Mouse (Mus musculus): ENCODE data around the gene Wipi1. TPM values are rescaled to one million over a fixed set of nuclear protein-coding genes. Genes with fewer than 3 reads are reported as not detected.
"Not testable (repeated sequence)": the region's sequence is repeated elsewhere in the genome, so short reads cannot be mapped to it uniquely, and the experiment has no call there.

Gene Wipi1
- 18.0 and 18.2 TPM in 2 replicates for polyA plus RNA-seq (2014; fragmentation: Nextera tagmentation; extraction: Ambion mirVana)

- Histone ChIP-seq H3K4me2 (ENCODE audit: low read length) (peak within 1 kb of the TSS; percentile 81), H3K9ac (ENCODE audit: low read length) (peak within 1 kb of the TSS; percentile 86), H3K36me3 (ENCODE audit: control insufficient read depth, insufficient read depth, low read length) (no peaks in the 10 kb centered on the region), H3K27me3 (replicated peaks; ENCODE audit: control insufficient read depth, insufficient read depth, low read length) (no peaks in the 10 kb centered on the region), H3K27ac (ENCODE audit: low read depth) (peak within 1 kb of the TSS; percentile 79), H3K9me3 (ENCODE audit: control insufficient read depth, low read length) (no peaks in the 10 kb centered on the region), H3K4me1 (replicated peaks; ENCODE audit: control insufficient read depth, insufficient read depth, low read length) (peaks cover 19% of the 10 kb centered on the region), H3K4me3 (ENCODE audit: low read depth, low read length) (peak within 1 kb of the TSS; percentile 87)
- ATAC-seq (replicated peaks; ENCODE audit: low FRiP score, low TSS enrichment, low read depth) (peak; percentile 97), DNase-seq (ENCODE audit: low spot score) (peak; percentile 99)
- 1% methylated on average over 58 of the region's 58 CpGs for WGBS
Observed at GRCm38 (mm10) chr11:109611303-109612149, at the start of gene Wipi1. Wipi1 (minus strand) TSS chr11:109611967.

DNA sequence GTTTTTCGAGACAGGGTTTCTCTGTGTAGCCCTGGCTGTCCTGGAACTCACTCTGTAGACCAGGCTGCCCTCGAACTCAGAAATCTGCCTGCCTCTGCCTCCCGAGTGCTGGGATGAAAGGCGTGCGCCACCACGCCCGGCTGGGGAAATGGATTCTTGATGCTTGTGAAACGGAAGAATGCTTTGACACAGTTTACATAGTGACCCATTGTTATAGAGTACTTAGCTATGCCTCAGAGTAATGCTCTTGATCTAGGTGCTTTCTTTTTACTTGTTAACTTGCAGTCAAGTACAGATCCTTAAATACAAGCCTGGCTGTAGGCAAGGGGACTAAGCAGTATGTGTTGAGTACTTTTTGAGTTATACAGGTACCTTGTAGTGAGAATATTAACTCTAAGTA is 48.8 kb upstream of the Wipi1 start:
- H3K27me3 ChIP-seq (replicated peaks; ENCODE audit: control insufficient read depth, insufficient read depth, low read length); H3K9ac ChIP-seq (ENCODE audit: low read length); H3K4me1 ChIP-seq (replicated peaks; ENCODE audit: control insufficient read depth, insufficient read depth, low read length); H3K4me3 ChIP-seq (ENCODE audit: low read depth, low read length); H3K9me3 ChIP-seq (ENCODE audit: control insufficient read depth, low read length); H3K27ac ChIP-seq (ENCODE audit: low read depth); DNase-seq (ENCODE audit: low spot score); ATAC-seq (replicated peaks; ENCODE audit: low FRiP score, low TSS enrichment, low read depth); H3K4me2 ChIP-seq (ENCODE audit: low read length): not testable (repeated sequence)
- peaks cover 90% of the 10 kb centered on the region for H3K36me3 ChIP-seq (ENCODE audit: control insufficient read depth, insufficient read depth, low read length)
- 91% methylated on average over 8 of the region's 8 CpGs for WGBS

- no peak overlapping the region for H3K27ac ChIP-seq (ENCODE audit: low read depth)
- H3K27me3 ChIP-seq (replicated peaks; ENCODE audit: control insufficient read depth, insufficient read depth, low read length) = no peaks in the 10 kb centered on the region
- no peak overlapping the region for H3K4me3 ChIP-seq (ENCODE audit: low read depth, low read length)
- H3K4me2 ChIP-seq (ENCODE audit: low read length) = no peak overlapping the region
- no peak for ATAC-seq (replicated peaks; ENCODE audit: low FRiP score, low TSS enrichment, low read depth)
- no peaks in the 10 kb centered on the region for H3K9me3 ChIP-seq (ENCODE audit: control insufficient read depth, low read length)
- peaks cover 69% of the 10 kb centered on the region for H3K36me3 ChIP-seq (ENCODE audit: control insufficient read depth, insufficient read depth, low read length)
- H3K9ac ChIP-seq (ENCODE audit: low read length) = no peak overlapping the region
- DNase-seq (ENCODE audit: low spot score) = no peak
- 90% methylated on average over 7 of the region's 7 CpGs for WGBS
- peaks cover 18% of the 10 kb centered on the region for H3K4me1 ChIP-seq (replicated peaks; ENCODE audit: control insufficient read depth, insufficient read depth, low read length)
Observed at GRCm38 (mm10) chr11:109656232-109656631, 44.5 kb upstream of the Wipi1 start.

DNA sequence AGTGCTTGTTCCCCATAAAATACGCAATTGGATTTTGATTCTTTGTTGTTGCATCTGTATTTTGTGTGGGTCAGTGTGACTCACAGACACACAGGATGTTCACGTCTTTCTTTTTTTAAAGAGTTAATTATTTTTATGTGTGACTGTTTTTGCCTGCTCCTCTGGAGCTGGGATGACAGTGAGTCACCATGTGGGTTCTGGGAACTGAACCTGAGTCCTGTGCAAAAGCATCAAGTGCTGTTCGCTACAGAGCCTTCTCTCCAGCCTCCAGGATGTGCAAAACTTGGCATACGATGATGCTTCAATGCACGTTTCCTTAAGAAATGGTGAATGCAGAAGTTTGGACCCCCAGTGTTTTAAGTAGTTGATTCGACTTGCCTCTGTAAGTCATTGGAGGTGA is 42.8 kb upstream of the Wipi1 start:
- ATAC-seq (replicated peaks; ENCODE audit: low FRiP score, low TSS enrichment, low read depth) (no peak), DNase-seq (ENCODE audit: low spot score) (no peak)
- H3K9ac ChIP-seq (ENCODE audit: low read length) = no peak overlapping the region
- no peak overlapping the region for H3K4me2 ChIP-seq (ENCODE audit: low read length)
- H3K27me3 ChIP-seq (replicated peaks; ENCODE audit: control insufficient read depth, insufficient read depth, low read length) = no peaks in the 10 kb centered on the region
- WGBS = 89% methylated on average over 6 of the region's 6 CpGs
- peaks cover 53% of the 10 kb centered on the region for H3K36me3 ChIP-seq (ENCODE audit: control insufficient read depth, insufficient read depth, low read length)
- H3K4me1 ChIP-seq (replicated peaks; ENCODE audit: control insufficient read depth, insufficient read depth, low read length) = peaks cover 22% of the 10 kb centered on the region
- H3K4me3 ChIP-seq (ENCODE audit: low read depth, low read length) = no peak overlapping the region
- H3K9me3 ChIP-seq (ENCODE audit: control insufficient read depth, low read length) = no peaks in the 10 kb centered on the region
- H3K27ac ChIP-seq (ENCODE audit: low read depth) = no peak overlapping the region

DNA sequence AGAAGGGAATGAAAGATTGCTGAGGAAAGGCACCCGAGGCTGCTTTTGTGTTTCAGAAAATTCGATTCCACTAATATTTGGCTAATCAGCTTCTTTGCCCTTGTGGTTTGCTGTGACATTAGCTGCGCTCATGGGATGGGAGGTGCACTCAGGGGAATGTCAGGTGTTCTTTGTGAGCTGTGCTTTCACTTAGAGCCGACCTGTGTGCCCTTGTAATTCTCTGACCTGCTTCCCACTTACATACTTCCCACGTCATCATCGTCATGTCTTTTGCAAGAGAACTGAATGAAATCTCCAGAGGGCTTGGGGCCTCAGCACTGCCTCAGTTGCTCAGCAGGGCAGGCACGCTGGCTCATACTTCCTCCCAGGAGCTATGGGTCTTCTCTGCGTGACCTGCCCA is 41.4 kb upstream of the Wipi1 start:
- Histone ChIP-seq H3K27ac (ENCODE audit: low read depth) (0 out of 2 replicates have a peak overlapping the region, but pooled peaks have one; percentile 6), H3K27me3 (replicated peaks; ENCODE audit: control insufficient read depth, insufficient read depth, low read length) (no peaks in the 10 kb centered on the region), H3K36me3 (ENCODE audit: control insufficient read depth, insufficient read depth, low read length) (peaks cover 42% of the 10 kb centered on the region), H3K4me3 (ENCODE audit: low read depth, low read length) (peak overlapping the region; percentile 64; the same call in 1 of the 2 replicates), H3K4me1 (replicated peaks; ENCODE audit: control insufficient read depth, insufficient read depth, low read length) (peaks cover 22% of the 10 kb centered on the region), H3K9me3 (ENCODE audit: control insufficient read depth, low read length) (no peaks in the 10 kb centered on the region), H3K4me2 (ENCODE audit: low read length) (peak overlapping the region; percentile 79), H3K9ac (ENCODE audit: low read length) (0 out of 2 replicates have a peak overlapping the region, but pooled peaks have one; percentile 13)
- no peak for ATAC-seq (replicated peaks; ENCODE audit: low FRiP score, low TSS enrichment, low read depth)
- 46% methylated on average over 8 of the region's 8 CpGs for WGBS
- no peak for DNase-seq (ENCODE audit: low spot score)

GRCm38 (mm10) chr11:109652505-109652904 is 40.7 kb upstream of the Wipi1 start:
- peak overlapping the region; percentile 79 for H3K4me2 ChIP-seq (ENCODE audit: low read length)
- peak overlapping the region; percentile 64 for H3K4me3 ChIP-seq (ENCODE audit: low read depth, low read length)
- 34% methylated on average over 6 of the region's 6 CpGs for WGBS
- H3K4me1 ChIP-seq (replicated peaks; ENCODE audit: control insufficient read depth, insufficient read depth, low read length) = peaks cover 22% of the 10 kb centered on the region
- peak overlapping the region; percentile 89 for H3K9ac ChIP-seq (ENCODE audit: low read length)
- no peaks in the 10 kb centered on the region for H3K9me3 ChIP-seq (ENCODE audit: control insufficient read depth, low read length)
- DNase-seq (ENCODE audit: low spot score) = no peak
- H3K36me3 ChIP-seq (ENCODE audit: control insufficient read depth, insufficient read depth, low read length) = peaks cover 41% of the 10 kb centered on the region
- no peaks in the 10 kb centered on the region for H3K27me3 ChIP-seq (replicated peaks; ENCODE audit: control insufficient read depth, insufficient read depth, low read length)
- ATAC-seq (replicated peaks; ENCODE audit: low FRiP score, low TSS enrichment, low read depth) = no peak
- no peak overlapping the region for H3K27ac ChIP-seq (ENCODE audit: low read depth)

DNA sequence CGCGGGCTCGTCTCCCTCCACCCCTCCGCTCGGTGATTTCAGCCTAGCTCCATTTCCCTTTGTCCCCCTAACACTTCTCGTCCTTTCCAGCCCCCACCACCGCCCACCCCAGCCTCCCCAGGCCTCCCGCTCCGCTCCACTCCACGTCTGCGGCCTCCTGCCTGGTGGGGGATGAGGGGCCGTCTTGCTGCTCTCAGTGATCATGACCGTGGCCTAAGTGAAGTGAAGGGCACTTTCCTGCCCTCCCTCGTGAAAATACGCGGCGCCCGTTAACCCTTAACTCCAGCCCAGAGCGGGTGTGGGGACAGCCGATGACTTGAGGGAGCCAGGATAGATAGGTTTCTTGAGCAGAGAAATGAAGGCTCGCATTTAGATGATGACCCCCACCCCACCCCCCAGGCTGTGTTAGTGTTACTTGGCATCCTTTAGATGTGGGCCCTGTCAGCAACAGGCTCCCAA is 39.8 kb upstream of the Wipi1 start:
- Histone ChIP-seq H3K4me2 (ENCODE audit: low read length) (peak overlapping the region; percentile 79), H3K9me3 (ENCODE audit: control insufficient read depth, low read length) (no peaks in the 10 kb centered on the region), H3K9ac (ENCODE audit: low read length) (peak overlapping the region; percentile 89), H3K4me3 (ENCODE audit: low read depth, low read length) (peak overlapping the region; percentile 64), H3K27me3 (replicated peaks; ENCODE audit: control insufficient read depth, insufficient read depth, low read length) (no peaks in the 10 kb centered on the region), H3K4me1 (replicated peaks; ENCODE audit: control insufficient read depth, insufficient read depth, low read length) (peaks cover 22% of the 10 kb centered on the region), H3K27ac (ENCODE audit: low read depth) (peak overlapping the region; percentile 96), H3K36me3 (ENCODE audit: control insufficient read depth, insufficient read depth, low read length) (peaks cover 32% of the 10 kb centered on the region)
- DNase-seq (ENCODE audit: low spot score) (peak; percentile 73), ATAC-seq (replicated peaks; ENCODE audit: low FRiP score, low TSS enrichment, low read depth) (peak; percentile 6; the same call in 1 of the 2 replicates)
- WGBS = under 1% methylated on average over 21 of the region's 21 CpGs

DNA sequence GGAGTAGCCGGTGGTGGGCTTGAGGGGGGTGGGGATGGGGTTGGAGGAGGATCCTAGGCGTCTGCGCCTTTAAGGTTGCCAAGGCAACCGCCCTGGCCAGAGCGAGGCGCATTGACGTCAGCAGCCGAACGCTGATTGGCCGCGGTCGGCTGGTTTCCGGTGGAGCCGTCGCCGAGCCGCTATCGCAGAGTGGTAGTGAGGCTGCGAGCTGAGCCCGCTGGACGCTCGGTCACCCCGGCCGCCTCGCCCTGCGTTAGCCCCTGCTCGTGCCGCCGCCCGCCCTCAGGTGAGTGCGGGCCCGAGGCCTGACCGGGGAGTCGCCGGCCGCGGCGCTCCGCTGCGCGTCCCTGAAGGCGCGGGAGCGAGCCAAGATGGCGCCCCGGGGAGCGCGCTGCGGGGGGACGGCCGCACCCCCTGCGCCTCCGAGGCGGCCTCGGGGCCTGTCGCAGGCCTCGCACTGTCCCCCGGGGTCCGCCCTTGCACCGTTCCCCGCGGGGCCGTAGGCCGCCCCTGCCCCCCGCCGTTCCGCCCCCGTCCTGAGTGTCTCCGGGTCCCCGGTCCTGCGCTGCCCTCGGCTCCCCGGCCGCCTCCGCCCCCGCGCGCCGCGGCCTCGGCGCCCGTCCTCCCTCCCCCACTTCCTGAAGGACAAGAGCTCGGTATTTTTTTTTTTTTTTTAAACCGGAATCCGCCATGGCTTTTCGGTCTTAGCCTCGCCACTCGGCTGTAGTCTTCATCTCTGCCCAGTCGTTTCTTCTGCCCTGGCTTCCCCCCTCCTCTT is 39.2 kb upstream of the Wipi1 start:
- peaks cover 26% of the 10 kb centered on the region for H3K36me3 ChIP-seq (ENCODE audit: control insufficient read depth, insufficient read depth, low read length)
- H3K27me3 ChIP-seq (replicated peaks; ENCODE audit: control insufficient read depth, insufficient read depth, low read length) = no peaks in the 10 kb centered on the region
- peak; percentile 95 for DNase-seq (ENCODE audit: low spot score)
- H3K9me3 ChIP-seq (ENCODE audit: control insufficient read depth, low read length) = no peaks in the 10 kb centered on the region
- peak overlapping the region; percentile 96 for H3K27ac ChIP-seq (ENCODE audit: low read depth)
- ATAC-seq (replicated peaks; ENCODE audit: low FRiP score, low TSS enrichment, low read depth) = peak; percentile 98
- H3K4me3 ChIP-seq (ENCODE audit: low read depth, low read length) = peak overlapping the region; percentile 64
- H3K4me1 ChIP-seq (replicated peaks; ENCODE audit: control insufficient read depth, insufficient read depth, low read length) = peaks cover 22% of the 10 kb centered on the region
- under 1% methylated on average over 88 of the region's 90 CpGs for WGBS
- H3K9ac ChIP-seq (ENCODE audit: low read length) = peak overlapping the region; percentile 89
- H3K4me2 ChIP-seq (ENCODE audit: low read length) = peak overlapping the region; percentile 79

Measured in intestine, embryonic 14.5 days (tissue).